Mouse (Mus musculus): ENCODE data around the gene Klrg1. TPM values are rescaled to one million over a fixed set of nuclear protein-coding genes. Genes with fewer than 3 reads are reported as not detected.

Gene Klrg1
- total and polyA plus RNA-seq, 3 experiments = 2.0 to 6.0 (median 2.8) TPM

DNA sequence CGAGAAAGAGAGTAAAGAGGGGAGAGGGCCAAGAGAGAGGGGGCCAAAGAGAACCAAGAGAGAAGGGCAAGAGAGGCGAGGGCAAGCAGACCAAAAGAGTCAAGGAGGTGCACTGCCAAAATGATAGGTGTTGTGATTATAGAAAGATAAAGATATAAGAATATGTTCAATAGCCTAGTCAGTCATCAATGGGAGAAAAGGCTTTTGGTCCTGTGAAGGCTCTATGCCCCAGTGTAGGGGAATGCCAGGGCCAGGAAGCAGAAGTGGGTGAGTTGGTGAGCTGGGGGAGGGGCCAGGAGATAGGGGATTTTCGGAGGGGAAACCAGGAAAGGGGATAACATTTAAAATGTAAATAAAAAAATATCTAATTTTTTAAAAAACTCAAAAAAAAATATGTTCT, 11.6 kb upstream of the Klrg1 start (continued):
- TF ChIP-seq RAD21 (IDR thresholded peaks at IDR 0.05; ENCODE audit: low read depth, low read length) (no peak), POLR2AphosphoS2 (IDR thresholded peaks at IDR 0.05; ENCODE audit: low read depth, low read length) (no peak), MXI1 (IDR thresholded peaks at IDR 0.05; ENCODE audit: low read depth, low read length) (0 out of 2 replicates have a peak, but pooled peaks have one; percentile 39), SMC3 (IDR thresholded peaks at IDR 0.05; ENCODE audit: low read depth, low read length) (no peak), MAZ (IDR thresholded peaks at IDR 0.05; ENCODE audit: low read depth, low read length) (peak; percentile 55; the same call in 1 of the 2 replicates), JUND (conservative IDR thresholded peaks at IDR 0.05; ENCODE audit: low read depth, low read length) (no peak), CHD1 (IDR thresholded peaks at IDR 0.05; ENCODE audit: low read depth, low read length) (peak; percentile 95), POLR2A (IDR thresholded peaks at IDR 0.05; ENCODE audit: low read depth, low read length) (no peak), USF1 (IDR thresholded peaks at IDR 0.05; ENCODE audit: low read depth, low read length) (no peak), JUN (IDR thresholded peaks at IDR 0.05; ENCODE audit: insufficient read depth, low read depth, low read length) (no peak), MAFK (IDR thresholded peaks at IDR 0.05; ENCODE audit: insufficient replicate concordance, low read length) (no peak), SIN3A (IDR thresholded peaks at IDR 0.05; ENCODE audit: low read length) (peak; percentile 5; the same call in 1 of the 2 replicates), ZNF384 (IDR thresholded peaks at IDR 0.05; ENCODE audit: low read depth, low read length) (no peak), ELF1 (IDR thresholded peaks at IDR 0.05; ENCODE audit: low read depth, low read length) (peak; percentile 46; the same call in 1 of the 2 replicates)

DNA sequence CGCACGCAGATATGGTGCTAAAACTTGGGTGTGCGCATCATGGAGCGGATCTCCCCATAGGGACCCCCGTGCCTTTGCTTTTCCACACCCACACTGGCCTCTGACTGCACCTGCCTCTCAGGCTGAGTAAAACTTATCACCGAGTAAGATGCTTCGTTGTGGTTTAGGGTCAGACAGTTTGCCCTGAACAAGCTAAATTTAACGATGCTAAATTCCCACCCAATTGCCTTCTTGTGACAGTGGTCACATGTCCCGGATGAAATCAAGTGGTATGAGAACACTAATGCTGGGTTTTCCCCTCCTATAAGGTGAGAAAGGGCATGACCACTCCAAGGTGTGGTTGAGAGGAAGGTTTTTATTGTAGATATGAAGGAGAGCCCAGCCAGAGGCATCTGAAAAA, 11.1 kb upstream of the Klrg1 start:
- H3K9me3 ChIP-seq (replicated peaks; ENCODE audit: low read length) = no peaks in the 10 kb centered on the region

More for the DNA sequence above, 11.1 kb upstream of the Klrg1 start:
- H3K36me3 ChIP-seq (replicated peaks in 1 of 2; ENCODE audit: control insufficient read depth in 1 of 2, insufficient read depth in 1 of 2, low read length in 1 of 2) = no peaks in the 10 kb centered on the region
- peaks cover 5% of the 10 kb centered on the region; the same call in 1 of the 2 replicates for H3K79me2 ChIP-seq (replicated peaks; ENCODE audit: control insufficient read depth, extremely low read depth, insufficient read depth, poor library complexity, severe bottlenecking)
- H3K9ac ChIP-seq (ENCODE audit: insufficient read depth, low read depth) = peak overlapping the region; percentile 62; the same call in 1 of the 2 replicates
- H3K4me3 ChIP-seq (replicated peaks in 1 of 3; ENCODE audit: low read depth in 2 of 3, low read length in 2 of 3, poor library complexity in 1 of 3) = peak overlapping the region in 2 of 3 experiments; percentile 39 to 44
- H3K27ac ChIP-seq (ENCODE audit: insufficient read depth, low read depth) = peak overlapping the region; percentile 98
- in situ Hi-C loops (cut with MboI; ENCODE audit: low pct_ligation_motif_present, low pct_unique_long_range_greater_than_20kb, low sequenced_read_pairs) = no loop called here
- dilution Hi-C loops (cut with MboI; ENCODE audit: extremely low pct_ligation_motif_present, extremely low pct_unique_long_range_greater_than_20kb, low sequenced_read_pairs) = no loop called here
- DNase-seq (ENCODE audit: extremely low read depth) = peak; percentile 89
- H3K27me3 ChIP-seq (replicated peaks) = no peaks in the 10 kb centered on the region
- H3K4me2 ChIP-seq (ENCODE audit: insufficient read depth, low read depth, poor library complexity, severe bottlenecking) = peak overlapping the region; percentile 52
- H3K4me1 ChIP-seq (ENCODE audit: control insufficient read depth in 1 of 2, insufficient read depth in 2 of 2) = peaks cover 18 to 55% of the 10 kb centered on the region in 2 experiments
- TF ChIP-seq BHLHE40 (IDR thresholded peaks at IDR 0.05; ENCODE audit: low read depth, low read length) (peak; percentile 94), ZC3H11A (IDR thresholded peaks at IDR 0.05; ENCODE audit: low read depth, low read length) (no peak), USF2 (conservative IDR thresholded peaks at IDR 0.05; ENCODE audit: low read depth, low read length) (peak; percentile 84), USF1 (IDR thresholded peaks at IDR 0.05; ENCODE audit: low read depth, low read length) (peak; percentile 87), ETS1 (conservative IDR thresholded peaks at IDR 0.05; ENCODE audit: low read depth, low read length) (peak; percentile 90), UBTF (IDR thresholded peaks at IDR 0.05; ENCODE audit: low read depth, low read length) (no peak), TCF12 (IDR thresholded peaks at IDR 0.05; ENCODE audit: low read depth, low read length) (peak; percentile 89), MYC (IDR thresholded peaks at IDR 0.05; ENCODE audit: low read depth, low read length) (peak; percentile 78), MEF2A (IDR thresholded peaks at IDR 0.05; ENCODE audit: borderline replicate concordance, low read depth, low read length) (peak; percentile 92), RAD21 (IDR thresholded peaks at IDR 0.05; ENCODE audit: low read depth, low read length) (no peak), SIN3A (IDR thresholded peaks at IDR 0.05; ENCODE audit: low read length) (peak; percentile 64), TBP (conservative IDR thresholded peaks at IDR 0.05; ENCODE audit: low read depth, low read length) (0 out of 2 replicates have a peak, but pooled peaks have one; percentile 17), MAX (IDR thresholded peaks at IDR 0.05; ENCODE audit: low read length) (peak; percentile 90), NELFE (IDR thresholded peaks at IDR 0.05; ENCODE audit: low read depth, low read length) (0 out of 2 replicates have a peak, but pooled peaks have one; percentile 1), ZMIZ1 (IDR thresholded peaks at IDR 0.05; ENCODE audit: low read depth, low read length) (no peak), EP300 (IDR thresholded peaks at IDR 0.05; ENCODE audit: low read length) (peak; percentile 76), IRF4 (IDR thresholded peaks at IDR 0.05; ENCODE audit: low read depth, low read length) (peak; percentile 37; the same call in 1 of the 2 replicates)

Measured in CH12.LX (cell line).